Mouse (Mus musculus) layer of hippocampus, adult 8-10 months (tissue): Measurements from ENCODE around the gene Prkce. TPM values are rescaled to one million over a fixed set of nuclear protein-coding genes. Genes with fewer than 3 reads are reported as not detected.

Experiments used
- DNase-seq, 2 experiments: peaks; one replicate each; pipeline ENCODE4 v3.0.0; 2022; ENCODE audit warnings: low spot score in 2 of 2
- total RNA-seq, 4 experiments: library from RNA; stranded (reverse); gene quantifications; 2 replicates each; pipeline ENCODE4 v1.2.4; 2022

Prkce gene
- 100 to 1,000 TPM; 343 to 388 (median 379) TPM for total RNA-seq

DNA sequence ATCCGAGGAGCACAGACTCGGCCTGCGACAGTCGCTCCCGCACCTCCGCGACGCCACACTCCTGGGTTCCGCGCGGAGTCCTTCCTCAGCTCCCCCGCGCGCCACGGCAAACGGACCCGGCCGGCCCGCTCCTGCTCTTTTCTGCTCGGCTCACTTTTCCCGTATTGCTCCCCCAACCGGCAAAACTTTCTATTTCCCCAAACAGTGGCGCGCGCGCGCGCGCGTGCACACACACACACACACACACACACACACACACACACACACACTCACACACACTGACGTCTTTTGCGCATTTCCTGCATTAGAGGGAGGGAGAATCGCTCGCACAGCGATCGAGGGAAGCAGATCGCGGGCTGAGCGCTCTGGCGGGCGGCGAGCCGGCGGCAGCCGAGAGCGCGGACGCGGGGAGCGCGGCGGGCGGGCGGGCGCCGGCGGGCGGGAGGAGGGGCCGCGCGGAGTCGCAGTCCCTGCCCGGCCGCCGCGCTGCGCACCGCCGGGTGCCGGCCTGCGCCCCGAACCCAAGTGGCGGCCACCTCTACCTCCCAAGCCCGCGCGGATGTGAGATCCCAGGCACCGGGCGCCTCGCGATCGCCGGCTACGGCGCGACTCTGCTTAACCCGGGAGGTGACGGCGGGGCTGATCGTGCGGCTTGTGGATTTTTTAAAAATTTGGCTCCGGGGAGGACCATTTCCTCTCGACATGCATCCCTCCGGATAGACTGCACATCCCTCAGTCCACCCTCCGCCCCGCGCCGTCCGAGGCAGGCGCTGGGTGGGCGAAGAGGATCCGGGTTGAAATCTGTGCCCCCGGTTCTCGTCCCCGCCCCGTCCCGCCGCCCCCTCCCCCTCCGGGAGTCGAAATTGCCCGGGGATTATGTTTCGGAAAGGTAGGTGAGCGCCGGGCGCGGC, at the start of gene Prkce:
Gene Prkce, plus strand, starts transcription at position 466 of the 911 bp plus-strand sequence.
- DNase-seq = peak; percentile 68 to 77

DNA sequence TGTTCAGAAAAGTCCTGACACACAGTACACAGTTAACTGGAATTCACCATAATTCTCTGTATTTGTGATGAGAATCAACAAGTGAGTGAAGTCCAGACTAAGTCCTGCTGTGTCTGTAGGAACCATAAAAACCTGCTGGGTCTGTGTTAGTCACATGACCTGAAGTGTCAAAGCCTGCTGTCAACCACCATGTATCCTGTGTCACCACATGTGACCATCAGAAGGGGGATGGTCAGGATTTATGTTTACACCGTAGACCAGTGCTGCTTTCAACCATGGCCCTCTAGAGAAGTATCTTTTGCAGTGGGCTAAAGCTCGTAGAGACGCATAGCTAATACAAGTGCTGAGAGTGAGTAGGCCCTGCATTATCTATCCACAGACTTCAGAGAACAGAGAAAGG, 44.4 kb upstream of the Prkce start:
- no peak for DNase-seq

DNA sequence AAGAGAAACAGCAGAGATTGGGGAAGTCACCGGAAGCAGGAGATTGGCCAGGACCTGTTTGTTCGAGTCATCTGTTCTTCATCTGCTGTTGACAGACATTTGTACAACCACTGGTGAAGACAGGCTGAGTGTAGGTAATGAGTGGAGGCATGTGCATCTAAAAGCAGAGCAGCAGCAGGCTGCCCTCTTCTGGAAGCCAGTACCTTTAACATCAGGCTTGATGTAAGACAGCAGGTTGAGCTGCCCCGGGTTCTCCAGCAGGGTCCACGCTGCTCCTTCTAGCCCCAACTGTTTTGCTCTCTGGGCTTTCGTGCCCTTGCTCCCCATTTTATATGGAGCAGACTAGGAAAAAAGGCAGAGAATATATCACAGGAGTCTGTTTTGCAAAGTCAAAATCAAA, 41.7 kb upstream of the Prkce start:
- DNase-seq = no peak

- DNase-seq = no peak
Observed at GRCm38 (mm10) chr17:86128198-86128597, 39.4 kb upstream of the Prkce start.

DNA sequence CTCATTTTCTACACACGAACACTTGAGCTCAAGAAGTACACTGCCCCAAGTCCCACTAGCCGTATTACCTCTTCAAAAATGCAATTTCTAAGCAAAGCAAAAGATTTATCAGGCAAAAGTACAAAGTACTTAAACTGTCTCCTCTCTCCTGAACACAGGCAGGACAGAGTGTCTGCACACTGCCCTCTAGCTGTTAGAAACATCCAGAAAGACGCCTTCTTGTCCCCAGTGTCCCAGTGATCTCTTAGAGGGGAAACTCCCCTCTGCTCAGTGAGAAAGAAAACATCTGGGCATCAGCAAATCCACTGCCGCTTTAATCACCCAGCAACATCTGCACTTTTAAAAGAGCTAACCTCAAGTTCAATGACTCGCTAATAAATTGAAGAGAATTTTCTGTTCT, 35.1 kb upstream of the Prkce start:
- no peak for DNase-seq

GRCm38 (mm10) chr17:86134461-86134860, 33.1 kb upstream of the Prkce start:
- DNase-seq = no peak

- DNase-seq = no peak
Observed at GRCm38 (mm10) chr17:86135835-86136234, 31.8 kb upstream of the Prkce start.

GRCm38 (mm10) chr17:86144537-86145078, 23.0 kb upstream of the Prkce start:
- no peak for DNase-seq

- DNase-seq = peak; percentile 80 to 88
Observed at GRCm38 (mm10) chr17:86145079-86145951, 22.3 kb upstream of the Prkce start, which contains the start of gene Srbd1. TSS of gene Srbd1 (minus strand) at chr17:86145175.

GRCm38 (mm10) chr17:86149726-86150125, 17.9 kb upstream of the Prkce start:
- no peak for DNase-seq

DNA sequence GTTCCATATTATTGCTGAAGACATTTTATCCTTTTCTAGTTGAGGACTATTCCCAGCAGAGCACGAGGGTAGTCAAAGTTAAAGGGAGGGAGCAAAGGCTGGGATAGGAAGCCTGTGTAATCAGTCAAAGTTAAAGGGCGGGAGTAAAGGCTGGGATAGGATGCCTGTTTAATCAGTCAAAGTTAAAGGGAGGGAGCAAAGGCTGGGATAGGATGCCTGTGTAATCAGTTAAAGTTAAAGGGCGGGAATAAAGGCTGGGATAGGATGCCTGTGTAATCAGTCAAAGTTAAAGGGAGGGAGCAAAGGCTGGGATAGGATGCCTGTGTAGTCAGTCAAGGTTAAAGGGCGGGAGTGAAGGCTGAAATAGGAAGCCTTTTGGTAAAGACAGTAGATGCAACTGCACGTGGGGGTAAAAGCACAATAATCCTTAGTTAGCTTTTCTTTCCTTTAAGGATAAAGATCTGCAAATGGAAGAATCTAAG, 16.7 kb upstream of the Prkce start:
- DNase-seq = peak; percentile 72 to 80

DNA sequence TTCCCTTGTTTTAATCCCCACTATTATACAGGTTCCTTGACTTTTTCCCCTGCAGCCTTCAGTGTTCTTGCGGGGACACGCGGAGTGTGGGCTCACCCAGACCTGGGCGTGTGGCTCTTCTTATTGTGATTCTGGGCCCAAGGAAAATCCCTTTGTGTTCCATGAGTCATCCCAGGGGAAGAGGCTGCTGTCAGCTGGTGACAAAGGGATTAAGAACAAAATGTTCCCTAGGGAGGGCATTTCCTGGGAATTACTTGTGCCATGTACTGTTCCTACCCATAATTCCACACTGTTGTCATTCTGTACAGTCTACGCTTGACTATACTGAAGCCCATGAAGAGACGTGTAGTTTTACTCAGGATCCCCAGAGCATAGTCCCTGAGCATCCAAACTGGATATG, 10.6 kb upstream of the Prkce start:
- DNase-seq = no peak

GRCm38 (mm10) chr17:86162672-86163071, 4.9 kb upstream of the Prkce start:
- no peak for DNase-seq

- DNase-seq = no peak
Observed at GRCm38 (mm10) chr17:86164416-86164815, 3.2 kb upstream of the Prkce start.

DNA sequence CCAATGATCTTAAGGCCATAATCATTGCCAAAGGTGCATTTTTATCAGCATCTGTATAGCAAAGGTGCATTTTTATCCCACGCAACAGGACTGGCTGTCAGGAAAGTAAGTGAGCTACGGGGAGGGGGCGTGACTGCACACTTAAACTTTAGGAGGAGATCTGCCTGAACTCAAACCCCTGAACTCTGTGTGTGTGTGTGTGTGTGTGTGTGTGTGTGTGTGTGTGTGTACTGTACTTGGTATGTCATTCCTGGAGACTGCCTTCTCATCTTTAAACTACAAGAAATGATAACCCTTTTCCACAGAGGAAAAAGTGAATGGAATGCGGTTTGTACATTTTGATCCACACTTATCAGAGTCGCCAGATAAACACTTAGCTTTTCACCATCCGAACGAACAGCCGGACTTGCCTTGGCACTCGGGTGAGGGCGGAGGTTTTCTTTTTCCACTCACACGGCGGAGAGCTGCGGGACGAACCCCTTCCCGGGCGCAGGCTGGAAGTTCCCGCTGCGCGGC, 1.5 kb upstream of the Prkce start:
- no peak for DNase-seq

GRCm38 (mm10) chr17:86166567-86167319, 842 bp upstream of the Prkce start:
- DNase-seq = peak; percentile 57 to 65

GRCm38 (mm10) chr17:86168231-86168981, 821 bp downstream of the Prkce start:
- no peak for DNase-seq

DNA sequence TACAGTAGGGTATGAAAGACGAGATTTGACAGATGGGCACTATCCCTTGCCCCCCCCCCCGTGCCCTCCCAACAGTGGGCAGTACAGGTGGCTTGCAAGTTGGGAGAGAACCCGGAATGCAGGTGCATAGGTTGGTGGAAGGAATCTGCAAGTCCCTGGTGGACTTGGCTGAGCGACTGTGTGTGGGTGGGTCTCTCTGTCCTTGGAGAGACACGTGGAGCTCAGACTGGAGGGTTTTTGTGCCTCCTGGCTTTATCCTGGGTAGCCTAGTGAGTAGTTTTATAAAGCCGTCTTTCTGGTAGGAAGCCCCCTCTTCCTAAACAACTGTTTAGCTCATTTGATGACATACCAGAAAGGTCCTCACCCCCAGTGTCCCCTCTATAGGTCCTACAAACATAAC, 1.5 kb downstream of the Prkce start:
- DNase-seq = no peak

- DNase-seq = no peak
Observed at GRCm38 (mm10) chr17:86170164-86170958, 2.8 kb downstream of the Prkce start.
